Mouse (Mus musculus): Measurements from ENCODE around the gene Nbl1.
A peak's percentile ranks its signal among the peaks of the same experiment; 100 is the strongest.

Nbl1 gene

DNA sequence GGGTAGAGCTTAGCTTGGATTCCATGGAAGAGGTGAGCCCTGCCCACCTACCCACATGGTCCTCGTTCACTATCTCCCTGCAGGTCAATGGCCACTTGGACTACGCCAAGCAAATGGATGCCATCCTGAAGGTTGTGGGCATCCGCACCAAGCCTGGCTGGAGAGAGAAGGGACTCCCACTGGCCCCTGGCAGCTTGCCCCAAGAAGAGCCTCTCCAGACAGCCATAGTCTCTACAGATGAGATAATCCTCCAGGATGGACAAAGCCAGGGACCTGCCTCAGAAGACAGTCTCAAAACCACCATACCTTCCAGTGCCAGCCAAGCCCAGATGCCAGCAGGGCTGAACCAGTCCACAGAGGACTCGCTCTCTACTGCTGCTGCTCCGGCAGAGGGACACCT lies 34.8 kb downstream of the Nbl1 start:
- DNase-seq, result no peak

DNA sequence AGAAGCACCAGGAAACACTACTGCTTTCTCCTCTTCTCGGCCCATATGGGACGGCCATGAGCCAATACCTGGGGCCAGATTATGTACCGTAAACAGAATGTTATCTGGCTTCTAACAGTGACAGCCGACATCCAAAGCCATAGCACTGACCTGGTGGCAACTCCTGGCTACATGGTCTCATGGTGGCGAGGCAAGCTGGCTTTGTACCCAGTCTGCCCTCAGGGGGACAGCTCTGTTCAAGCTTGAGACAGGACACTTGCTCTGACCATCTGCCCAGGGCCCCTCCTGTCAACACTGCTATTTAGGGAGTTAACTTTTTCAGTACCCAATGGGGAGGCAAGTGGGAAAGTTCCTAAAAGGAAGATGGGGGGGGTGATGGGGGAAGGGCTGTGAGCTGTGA lies 35.5 kb downstream of the Nbl1 start:
- no peak for DNase-seq

GRCm38 (mm10) chr4:139055744-139056143 lies 37.0 kb downstream of the Nbl1 start:
- no peak for DNase-seq

DNA sequence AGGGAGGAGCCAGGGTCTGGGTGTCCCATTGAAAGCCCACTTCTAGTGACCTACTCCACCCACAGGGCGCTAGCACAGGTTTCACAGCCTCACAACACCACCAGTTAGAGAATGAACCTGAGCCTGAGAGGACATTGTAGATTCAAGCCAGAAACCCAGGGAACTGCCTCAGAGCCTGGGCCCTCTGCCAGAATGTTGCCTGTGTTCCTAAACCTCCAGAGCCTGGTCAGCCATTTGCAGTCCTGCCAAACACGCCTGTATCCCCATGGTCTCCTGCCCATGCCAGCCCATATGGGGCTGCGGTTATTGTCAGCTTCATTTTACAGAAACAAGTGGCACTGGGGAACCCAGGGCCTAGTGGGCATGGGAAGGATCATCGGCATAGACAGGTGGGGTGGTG lies 37.5 kb downstream of the Nbl1 start:
- peak; percentile 62 to 70 for DNase-seq

- peak in 1 of 2 experiments; percentile 20 for DNase-seq
Observed at GRCm38 (mm10) chr4:139054300-139054923, 38.4 kb downstream of the Nbl1 start.

DNA sequence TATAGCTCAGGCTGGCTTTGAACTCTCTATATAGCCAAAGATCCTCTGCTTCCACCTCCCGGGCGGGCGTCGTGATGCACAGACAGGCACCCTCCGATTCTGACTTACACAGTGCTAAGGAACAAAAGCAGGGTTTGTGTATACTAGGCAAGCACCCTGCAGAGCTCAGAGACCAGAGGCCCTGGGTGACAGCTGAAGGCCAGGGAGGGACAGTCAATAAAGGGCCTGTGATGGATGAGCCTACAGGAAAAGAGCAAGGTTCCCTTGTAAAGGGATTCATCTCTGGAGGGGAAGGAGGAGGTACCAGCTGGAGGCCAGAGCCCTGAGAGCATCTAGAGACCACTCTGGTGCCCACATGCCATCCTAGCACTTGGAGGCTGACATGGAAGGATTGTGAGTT lies 39.4 kb downstream of the Nbl1 start:
- no peak for DNase-seq

- no peak for DNase-seq
Observed at GRCm38 (mm10) chr4:139052796-139053195, 40.0 kb downstream of the Nbl1 start.

DNA sequence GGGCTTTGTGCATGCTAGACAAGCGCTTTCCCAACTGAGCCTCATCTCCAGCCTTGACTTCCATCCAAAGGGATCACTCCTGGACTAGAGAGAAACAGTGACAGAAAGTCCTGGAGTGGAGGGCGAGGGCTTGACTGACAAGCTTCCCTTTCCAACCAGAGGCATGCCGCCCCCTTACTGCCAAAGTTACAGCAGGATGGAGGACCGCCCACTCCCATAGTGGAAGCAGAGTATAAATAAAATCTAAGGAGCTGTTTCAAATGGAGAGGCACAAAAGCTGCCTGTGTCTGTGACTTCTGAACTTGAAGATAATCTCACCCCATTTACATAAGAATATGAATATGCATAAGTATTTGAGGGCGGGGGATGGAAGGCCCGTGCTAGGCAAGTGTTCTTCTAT lies 44.3 kb downstream of the Nbl1 start:
- DNase-seq, result no peak

GRCm38 (mm10) chr4:139046354-139046753 lies 46.4 kb downstream of the Nbl1 start:
- DNase-seq, result no peak

DNA sequence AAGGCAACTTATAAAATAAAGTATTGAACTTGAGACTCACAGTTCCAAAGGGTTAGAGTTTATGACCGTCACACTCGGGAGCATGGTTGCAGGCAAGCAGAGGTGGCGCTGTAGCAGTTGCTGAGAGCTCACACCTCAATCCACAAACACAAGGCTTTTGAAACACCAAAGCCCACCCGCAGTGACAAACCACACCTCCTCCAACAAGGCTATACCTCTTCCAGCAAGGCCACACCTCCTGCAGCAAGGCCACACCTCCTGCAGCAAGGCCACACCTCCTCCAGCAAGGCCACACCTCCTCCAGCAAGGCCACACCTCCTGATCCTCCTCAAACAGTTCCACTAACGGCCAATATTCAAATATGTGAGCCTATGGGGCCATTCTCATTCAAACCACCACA lies 48.2 kb downstream of the Nbl1 start:
- no peak for DNase-seq

GRCm38 (mm10) chr4:139043600-139043999 lies 49.2 kb downstream of the Nbl1 start:
- DNase-seq, result no peak

DNA sequence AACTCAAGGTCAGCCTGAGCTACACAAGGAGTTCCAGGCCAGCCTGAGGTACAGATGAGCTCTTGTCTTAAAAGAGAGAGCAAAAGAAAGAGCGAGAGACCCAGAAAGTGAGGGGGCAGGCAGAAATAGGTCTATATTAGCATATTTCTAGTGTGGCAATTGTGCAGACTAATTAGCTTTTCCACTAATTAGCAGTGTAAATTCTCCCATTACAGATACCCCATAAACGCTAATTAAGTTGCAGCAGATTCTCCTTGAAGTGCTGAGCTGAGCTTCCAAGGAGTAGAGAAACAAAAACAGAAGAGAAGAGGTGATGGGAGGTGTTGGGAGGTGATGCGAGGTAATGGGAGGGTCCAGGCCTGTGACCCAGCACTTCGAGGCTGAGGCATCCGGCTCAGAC lies 50.2 kb downstream of the Nbl1 start:
- no peak for DNase-seq

- no peak for DNase-seq
Observed at GRCm38 (mm10) chr4:139040084-139040839, 52.5 kb downstream of the Nbl1 start.

GRCm38 (mm10) chr4:139037795-139038607 lies 54.8 kb downstream of the Nbl1 start:
- DNase-seq, result no peak

DNA sequence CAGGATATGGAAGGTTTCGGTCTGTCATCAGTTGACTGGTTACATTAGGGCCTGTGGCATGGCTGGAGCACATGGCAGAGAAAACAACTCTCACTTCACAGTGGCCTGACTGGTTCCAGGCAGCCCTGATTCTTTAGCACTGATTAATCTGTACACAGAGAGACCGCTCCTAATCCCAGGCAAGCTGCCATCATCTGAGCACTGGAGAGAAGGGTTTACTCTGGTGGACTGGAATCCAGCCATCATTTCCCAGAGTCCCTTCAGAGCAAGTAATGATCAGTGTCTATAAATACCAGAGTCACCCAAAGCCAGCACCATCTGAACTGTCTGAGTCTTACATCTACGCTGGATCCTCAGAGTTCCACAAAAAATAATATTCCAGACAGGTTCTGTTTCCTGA lies 57.0 kb downstream of the Nbl1 start:
- no peak for DNase-seq

DNA sequence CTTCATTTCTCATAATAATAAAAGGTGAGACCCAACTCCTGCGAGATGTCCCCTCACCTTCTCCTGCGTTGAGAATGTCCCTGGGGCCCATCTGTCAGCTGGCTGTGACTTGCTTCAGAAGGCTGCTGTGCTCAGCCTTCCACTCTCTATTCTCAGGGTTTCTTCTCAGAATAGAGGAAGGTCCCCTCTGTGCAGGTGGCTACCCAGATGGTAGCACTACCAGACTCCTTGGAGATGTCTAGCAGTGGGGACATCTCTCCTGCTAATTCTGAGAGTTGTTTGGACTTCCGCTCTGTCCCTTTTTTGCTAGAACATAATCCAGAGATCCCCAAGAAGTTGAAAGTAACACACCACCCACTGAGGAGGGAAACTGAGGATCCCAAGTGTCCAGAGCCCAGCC lies 57.9 kb downstream of the Nbl1 start:
- no peak for DNase-seq

- DNase-seq, result no peak
Observed at GRCm38 (mm10) chr4:139034540-139034939, 58.3 kb downstream of the Nbl1 start.

DNA sequence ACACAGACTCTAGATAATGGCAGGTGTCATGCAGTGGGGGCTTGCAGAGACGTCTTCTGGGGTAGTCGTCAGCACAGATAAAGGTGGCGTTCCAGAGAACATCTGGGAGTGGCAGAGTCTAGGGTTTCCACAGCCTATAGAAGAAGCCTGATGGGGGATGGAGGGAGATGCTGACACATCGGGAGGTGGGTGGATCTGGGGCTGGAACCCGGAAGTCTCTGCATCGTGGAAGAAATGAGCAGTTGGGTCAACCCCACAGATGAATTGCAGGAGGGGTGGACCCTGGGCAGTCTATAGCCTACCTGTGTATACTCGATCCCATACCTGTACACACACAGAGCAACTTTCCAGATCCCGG lies 58.8 kb downstream of the Nbl1 start:
- DNase-seq, result no peak

DNA sequence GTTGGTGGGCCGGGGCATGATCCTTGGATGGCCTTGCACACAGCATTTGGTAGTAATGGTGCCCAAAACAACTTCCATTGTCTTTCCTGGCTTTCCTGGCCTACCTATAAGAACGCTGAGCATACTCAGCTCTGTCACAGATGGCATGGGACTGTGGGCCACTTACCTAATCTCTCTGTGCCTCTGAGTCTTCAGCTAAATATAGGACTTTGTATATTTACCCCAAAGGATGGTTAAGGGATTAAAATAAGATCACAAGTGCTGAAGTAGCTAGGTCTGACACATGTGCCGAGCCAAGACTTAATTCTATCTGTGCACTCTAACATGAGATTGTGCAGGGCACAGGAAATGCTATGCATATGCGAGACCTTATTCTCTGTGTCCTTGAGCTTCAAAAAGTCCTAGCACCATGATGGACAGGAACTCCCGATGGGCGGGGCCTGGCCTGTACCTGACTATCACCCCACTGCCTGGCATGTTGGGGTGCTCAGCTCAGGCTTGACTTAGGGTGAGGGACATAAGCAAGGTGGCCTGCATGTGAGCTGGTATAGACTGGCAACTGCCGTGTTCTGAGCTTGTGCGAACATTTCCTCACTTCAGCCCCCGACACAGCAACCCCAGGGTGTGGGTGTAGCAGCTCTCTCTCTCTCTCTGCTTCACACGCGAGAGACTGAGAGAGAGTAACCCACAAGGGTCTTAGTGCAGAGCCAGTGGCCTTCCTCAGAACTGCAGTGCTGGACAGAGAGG lies 59.4 kb downstream of the Nbl1 start:
- no peak for DNase-seq

DNA sequence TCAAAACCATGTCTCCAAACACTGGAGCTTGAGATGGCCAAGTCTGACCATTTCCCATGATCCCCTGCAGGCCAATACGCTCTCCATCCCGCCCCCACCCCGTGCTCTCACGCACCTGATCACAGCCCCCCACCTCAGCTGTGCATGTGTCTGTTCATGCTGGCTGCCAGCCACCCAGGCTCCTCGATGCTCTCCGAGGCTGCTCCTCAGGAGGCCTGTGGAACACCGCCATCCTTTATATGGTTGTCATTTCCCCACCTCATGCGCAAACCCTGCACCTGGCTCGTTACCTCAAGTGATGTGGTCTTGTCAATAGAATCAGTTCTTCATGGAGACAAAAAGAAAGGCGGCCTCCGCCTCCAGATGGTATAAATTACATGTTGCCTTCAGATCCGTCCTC lies 60.3 kb downstream of the Nbl1 start:
- no peak for DNase-seq

Data from cerebellum, postnatal 36 days (tissue).